Mouse (Mus musculus) kidney, embryonic 14.5 days (tissue): ENCODE measurements around the gene Il6ra. TPM values are rescaled to one million over a fixed set of nuclear protein-coding genes. Genes with fewer than 3 reads are reported as not detected.

Experiments used
- ATAC-seq: fragments of 200-750 bp; cut with Nextera tagmentation; 2 replicates; pipeline ENCODE4 v1.8.0; 2017; ENCODE audit warnings: moderate number of reproducible peaks, mild to moderate bottlenecking, moderate TSS enrichment, moderate library complexity; ENCODE audit not compliant: low FRiP score, low TSS enrichment
- H3K27ac ChIP-seq: fragments of 300-500 bp; sonication (generic); 2 replicates; pipeline ENCODE4 v1.5.1; 2014; ENCODE audit warnings: low read depth, mild to moderate bottlenecking, low read length, moderate library complexity, mixed read lengths
- H3K27me3 ChIP-seq: fragments of 300-500 bp; sonication (generic); 2 replicates; pipeline ENCODE4 v1.6.1; 2014; ENCODE audit warnings: mild to moderate bottlenecking, low read length; ENCODE audit not compliant: control insufficient read depth, insufficient read depth
- H3K36me3 ChIP-seq: fragments of 300-500 bp; sonication (generic); 2 replicates; pipeline ENCODE4 v1.6.1; 2014; ENCODE audit warnings: low read length, mixed read lengths; ENCODE audit not compliant: control insufficient read depth, insufficient read depth
- H3K4me1 ChIP-seq: fragments of 300-500 bp; sonication (generic); 2 replicates; pipeline ENCODE4 v1.6.1; 2014; ENCODE audit warnings: low read length, mixed read lengths; ENCODE audit not compliant: control insufficient read depth, insufficient read depth
- H3K4me2 ChIP-seq: fragments of 300-500 bp; sonication (generic); replicated peaks from 2 replicates; pipeline ENCODE4 v1.6.1; 2014; ENCODE audit warnings: low read depth, mild to moderate bottlenecking, low read length
- H3K4me3 ChIP-seq: fragments of 300-500 bp; sonication (generic); 2 replicates; pipeline ENCODE4 v1.5.1; 2014; ENCODE audit warnings: mild to moderate bottlenecking, low read length
- H3K9ac ChIP-seq: fragments of 300-500 bp; sonication (generic); 2 replicates; pipeline ENCODE4 v1.6.1; 2014; ENCODE audit warnings: low read depth, mild to moderate bottlenecking, low read length, moderate library complexity
- H3K9me3 ChIP-seq: fragments of 300-500 bp; sonication (generic); 2 replicates; pipeline ENCODE4 v1.6.1; 2016; ENCODE audit warnings: low read length; ENCODE audit not compliant: control insufficient read depth
- WGBS: fragments of 180-500 bp; shearing (Covaris S2); extraction: QIAGEN DNeasy Blood & Tissue Kit; methylation state at CpG from one replicate; pipeline ENCODE4 v1.1.7; 2014; 5-methylcytosine and 5-hydroxymethylcytosine counted together
- polyA plus RNA-seq: library from polyadenylated mRNA; unstranded; fragments of >200 nt; fragmentation: Nextera tagmentation; extraction: Ambion mirVana; gene quantifications from 2 replicates; pipeline ENCODE4 v1.2.1, GENCODE M21; 2014

The Il6ra gene
- polyA plus RNA-seq: 0.55 and 1.1 TPM in 2 replicates

DNA sequence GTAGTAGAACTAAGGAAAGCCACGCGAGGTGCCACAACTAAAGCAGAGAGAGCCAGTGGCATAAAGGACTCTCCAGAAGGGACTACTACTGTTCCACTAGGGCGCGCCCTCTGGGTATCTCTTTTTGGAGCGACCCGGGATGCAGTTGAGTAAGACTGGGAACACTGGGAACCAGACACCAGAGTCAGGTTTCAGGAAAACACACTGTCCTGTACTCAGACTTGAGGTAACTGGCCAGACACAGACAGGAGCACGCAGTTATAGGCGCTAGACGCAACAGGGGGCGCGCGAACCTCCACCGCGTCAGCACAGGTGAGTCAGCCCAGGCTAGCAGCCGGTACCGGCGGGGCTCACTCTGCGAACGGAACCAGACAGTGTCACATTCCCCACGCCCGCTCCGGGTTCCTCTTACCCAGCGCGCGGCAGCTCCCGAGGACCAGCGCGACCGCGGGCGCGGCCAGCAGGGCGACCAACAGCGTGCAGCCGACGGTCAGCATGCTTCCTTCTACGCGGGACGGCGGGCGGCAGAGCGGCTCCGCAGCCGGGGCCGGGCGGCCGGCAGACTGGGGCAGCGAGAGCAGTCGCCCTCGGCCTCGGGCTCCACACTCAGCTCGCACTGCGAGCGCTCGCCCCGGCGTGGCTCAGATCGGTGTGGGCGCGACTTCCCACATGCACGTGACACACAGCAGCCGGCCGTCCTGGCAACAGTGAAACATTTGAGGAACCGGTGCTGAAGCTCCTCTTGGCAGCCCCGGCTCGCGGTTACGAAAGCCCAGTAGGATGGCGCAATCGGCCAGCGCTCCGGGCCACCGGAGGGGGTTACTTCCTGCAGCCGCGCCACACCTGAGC, at the start of gene Il6ra:
Il6ra (minus strand) TSS at position 654 of the 849 bp plus-strand sequence.
- no peaks in the 10 kb centered on the region for H3K36me3 ChIP-seq
- H3K9me3 ChIP-seq: no peaks in the 10 kb centered on the region
- peak within 1 kb of the TSS; percentile 97 for H3K4me2 ChIP-seq
- H3K27me3 ChIP-seq: peaks cover 19% of the 10 kb centered on the region
- H3K4me1 ChIP-seq: peaks cover 8% of the 10 kb centered on the region; the same call in 1 of the 2 replicates
- H3K9ac ChIP-seq: peak within 1 kb of the TSS; percentile 47
- peak; percentile 76 for ATAC-seq
- WGBS: 1% methylated on average over 72 of the region's 75 CpGs
- H3K4me3 ChIP-seq: peak within 1 kb of the TSS; percentile 50
- no peak within 1 kb of the TSS for H3K27ac ChIP-seq

DNA sequence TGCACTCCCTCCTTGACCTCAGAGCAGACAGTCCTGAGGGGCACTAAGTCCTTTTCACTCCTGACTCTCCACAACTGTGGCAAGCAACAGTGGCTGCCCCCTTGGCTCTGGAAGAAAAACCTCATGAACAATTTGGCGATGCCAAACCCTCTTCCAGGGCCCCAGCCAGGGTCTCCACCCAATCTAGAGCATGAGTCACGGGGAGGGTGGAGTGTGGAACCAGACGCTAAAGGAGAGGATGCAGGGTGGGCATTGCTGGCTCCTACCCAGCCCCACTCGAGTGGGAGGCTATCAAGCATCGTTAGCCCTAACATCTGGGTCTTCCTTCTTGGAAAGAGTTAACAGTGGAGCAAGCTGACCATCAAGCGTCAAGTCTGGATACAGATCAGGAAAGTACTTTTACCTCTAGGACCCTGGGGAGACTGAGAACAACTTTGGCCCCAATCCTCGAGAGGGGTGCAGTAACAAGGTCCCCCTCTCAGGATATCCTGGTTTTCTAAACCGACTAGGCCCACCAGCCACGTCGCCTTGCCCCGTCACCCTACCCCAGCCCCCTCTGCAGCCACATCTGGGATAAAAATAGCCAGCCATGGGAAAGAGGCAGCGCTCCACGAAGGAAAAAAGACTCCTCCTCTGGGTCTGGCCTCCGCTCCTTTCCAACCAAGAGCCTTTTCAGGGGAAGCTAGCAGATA, 49.2 kb upstream of the Il6ra start:
- Histone ChIP-seq H3K36me3 (peaks cover 15% of the 10 kb centered on the region), H3K27ac (peak overlapping the region; percentile 88), H3K9me3 (no peaks in the 10 kb centered on the region), H3K9ac (peak overlapping the region; percentile 93), H3K27me3 (no peaks in the 10 kb centered on the region), H3K4me3 (peak overlapping the region; percentile 84), H3K4me2 (peak overlapping the region; percentile 94), H3K4me1 (peaks cover 30% of the 10 kb centered on the region)
- no peak for ATAC-seq
- 2% methylated on average over 14 of the region's 14 CpGs for WGBS

DNA sequence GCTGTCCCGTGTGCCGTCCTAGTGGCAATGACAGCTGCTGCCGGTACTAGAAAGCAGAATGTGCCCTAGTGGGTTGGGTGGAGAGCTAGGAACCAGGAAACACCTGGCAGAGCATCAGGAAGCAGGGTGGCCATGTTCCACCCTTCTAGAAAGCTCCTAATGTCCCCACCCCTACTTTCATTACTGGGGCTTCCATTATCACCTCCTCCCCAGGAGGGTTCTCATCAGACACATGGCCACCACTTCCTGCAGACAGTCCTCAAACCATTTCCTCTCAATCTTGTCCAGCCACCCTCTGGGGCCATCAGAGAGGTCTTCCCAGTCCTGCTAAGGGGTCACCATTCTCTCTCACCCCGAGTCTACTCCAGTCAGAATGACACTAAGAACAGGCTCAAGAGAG, 48.4 kb upstream of the Il6ra start:
- peaks cover 30% of the 10 kb centered on the region for H3K4me1 ChIP-seq
- peaks cover 22% of the 10 kb centered on the region for H3K36me3 ChIP-seq
- peak overlapping the region; percentile 93; the same call in 1 of the 2 replicates for H3K9ac ChIP-seq
- no peak for ATAC-seq
- WGBS: 47% methylated on average over 4 of the region's 4 CpGs
- H3K27ac ChIP-seq: peak overlapping the region; percentile 88; the same call in 1 of the 2 replicates
- H3K4me3 ChIP-seq: peak overlapping the region; percentile 84
- peak overlapping the region; percentile 94 for H3K4me2 ChIP-seq
- H3K27me3 ChIP-seq: no peaks in the 10 kb centered on the region
- no peaks in the 10 kb centered on the region for H3K9me3 ChIP-seq

DNA sequence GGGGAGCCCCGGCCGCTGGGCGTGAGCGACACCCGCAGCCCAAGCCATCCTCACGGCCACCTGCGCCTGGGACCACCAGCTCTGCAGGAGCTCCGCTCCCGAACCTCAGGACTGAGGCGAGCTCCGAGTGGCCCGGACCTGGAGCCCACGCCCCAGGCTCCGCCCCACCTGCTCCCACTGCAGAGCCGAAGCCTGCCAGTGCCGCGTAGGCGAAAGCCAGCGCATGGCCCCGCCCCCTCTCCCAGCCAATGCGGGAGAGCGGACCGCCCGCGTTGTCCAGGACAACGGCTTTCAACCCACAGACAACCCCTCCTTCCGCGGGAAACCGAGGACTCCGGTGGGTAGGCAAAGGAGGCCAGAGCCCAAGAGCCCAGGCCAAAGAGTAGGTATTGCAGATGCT, 47.5 kb upstream of the Il6ra start:
- Histone ChIP-seq H3K4me3 (peak overlapping the region; percentile 66), H3K4me1 (peaks cover 30% of the 10 kb centered on the region), H3K27me3 (no peaks in the 10 kb centered on the region), H3K9ac (peak overlapping the region; percentile 65), H3K9me3 (no peaks in the 10 kb centered on the region), H3K4me2 (peak overlapping the region; percentile 94), H3K36me3 (peaks cover 32% of the 10 kb centered on the region), H3K27ac (no peak overlapping the region)
- ATAC-seq: peak; percentile 90
- WGBS: under 1% methylated on average over 30 of the region's 30 CpGs

DNA sequence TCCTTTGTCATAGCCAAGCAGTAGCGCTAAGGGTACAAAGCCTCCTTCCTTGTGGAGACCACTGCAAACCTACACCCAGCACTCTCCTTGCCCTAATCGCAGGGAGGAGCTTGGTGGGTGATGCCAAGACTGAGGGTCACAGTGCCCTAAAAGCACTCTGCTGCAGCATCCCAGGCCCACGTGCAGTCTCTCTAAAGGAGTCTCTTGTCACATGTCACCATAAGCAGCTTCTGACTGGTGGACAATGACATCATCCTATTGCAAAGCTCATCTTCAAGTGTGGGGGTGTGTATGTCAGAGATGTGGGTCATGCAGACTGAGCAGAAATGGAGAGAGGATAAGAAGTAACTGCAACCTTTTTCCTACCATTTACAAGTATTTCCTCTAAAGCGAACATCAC, 46.4 kb upstream of the Il6ra start:
- Histone ChIP-seq H3K4me3 (no peak overlapping the region), H3K36me3 (peaks cover 39% of the 10 kb centered on the region), H3K27ac (no peak overlapping the region), H3K9me3 (no peaks in the 10 kb centered on the region), H3K27me3 (no peaks in the 10 kb centered on the region), H3K4me1 (peaks cover 25% of the 10 kb centered on the region), H3K4me2 (no peak overlapping the region), H3K9ac (no peak overlapping the region)
- ATAC-seq: no peak
- WGBS: 76% methylated on average over 4 of the region's 4 CpGs

DNA sequence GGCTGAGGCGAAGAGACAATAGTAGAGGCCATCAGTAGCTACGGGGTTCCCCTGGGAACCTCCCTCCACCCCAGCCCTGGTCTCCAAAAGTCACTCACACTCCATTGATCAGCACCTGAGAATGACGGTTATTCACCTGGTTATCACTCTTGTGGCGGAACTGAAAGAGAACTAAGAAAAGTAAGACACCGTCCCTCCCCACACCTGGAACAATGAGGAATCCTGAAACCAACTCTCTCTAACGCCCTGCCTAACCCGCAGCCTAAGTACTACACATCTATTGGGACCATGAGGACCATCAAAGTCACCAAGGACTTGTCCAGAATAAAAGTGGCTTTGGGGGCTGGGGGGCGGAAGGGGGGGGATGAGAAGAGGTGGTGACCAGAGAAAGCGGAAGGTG, 44.9 kb upstream of the Il6ra start:
- Histone ChIP-seq H3K27ac (no peak overlapping the region), H3K27me3 (no peaks in the 10 kb centered on the region), H3K4me3 (no peak overlapping the region), H3K9ac (no peak overlapping the region), H3K9me3 (no peaks in the 10 kb centered on the region), H3K4me2 (no peak overlapping the region), H3K4me1 (peaks cover 23% of the 10 kb centered on the region), H3K36me3 (peaks cover 53% of the 10 kb centered on the region)
- WGBS: 95% methylated on average over 9 of the region's 9 CpGs
- no peak for ATAC-seq

DNA sequence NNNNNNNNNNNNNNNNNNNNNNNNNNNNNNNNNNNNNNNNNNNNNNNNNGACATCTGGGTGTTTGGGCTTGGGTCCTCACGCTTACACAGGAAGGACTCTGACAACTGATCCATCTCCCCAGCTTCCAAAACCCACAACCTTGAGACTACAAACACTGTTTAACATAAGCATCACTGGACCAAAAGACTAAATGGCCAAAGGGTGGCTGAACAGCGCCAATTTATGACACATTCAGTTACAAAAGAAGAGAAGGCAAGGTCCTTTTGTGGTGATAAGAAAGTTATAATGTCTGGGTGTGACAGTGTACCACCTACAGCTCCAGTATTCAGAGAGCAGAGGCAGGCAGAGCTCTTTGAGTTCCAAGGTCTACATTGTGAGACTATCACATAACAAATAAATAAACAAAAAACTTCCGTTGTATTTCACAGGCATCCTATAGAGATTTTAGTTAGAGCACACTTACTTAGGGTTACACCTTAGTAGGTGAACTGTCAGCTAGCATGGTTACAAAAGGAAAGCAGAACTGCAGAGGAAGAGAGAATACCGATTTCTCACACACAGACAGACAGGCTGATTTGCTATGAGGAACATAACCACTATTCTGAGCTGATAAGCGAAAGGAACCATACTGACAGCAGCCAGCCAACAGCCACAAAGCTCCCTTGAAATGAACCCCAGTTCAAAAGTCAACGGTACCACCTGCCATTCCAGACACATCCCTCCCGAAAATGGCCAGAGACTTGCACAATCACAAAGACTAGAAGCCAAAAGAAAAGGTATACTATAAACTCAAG, 43.4 kb upstream of the Il6ra start:
- Histone ChIP-seq H3K27me3 (no peaks in the 10 kb centered on the region), H3K4me2 (no peak overlapping the region), H3K9me3 (no peaks in the 10 kb centered on the region), H3K27ac (no peak overlapping the region), H3K4me1 (peaks cover 14% of the 10 kb centered on the region), H3K36me3 (peaks cover 68% of the 10 kb centered on the region), H3K4me3 (no peak overlapping the region), H3K9ac (no peak overlapping the region)
- no peak for ATAC-seq
- 92% methylated on average over 7 of the region's 7 CpGs for WGBS

DNA sequence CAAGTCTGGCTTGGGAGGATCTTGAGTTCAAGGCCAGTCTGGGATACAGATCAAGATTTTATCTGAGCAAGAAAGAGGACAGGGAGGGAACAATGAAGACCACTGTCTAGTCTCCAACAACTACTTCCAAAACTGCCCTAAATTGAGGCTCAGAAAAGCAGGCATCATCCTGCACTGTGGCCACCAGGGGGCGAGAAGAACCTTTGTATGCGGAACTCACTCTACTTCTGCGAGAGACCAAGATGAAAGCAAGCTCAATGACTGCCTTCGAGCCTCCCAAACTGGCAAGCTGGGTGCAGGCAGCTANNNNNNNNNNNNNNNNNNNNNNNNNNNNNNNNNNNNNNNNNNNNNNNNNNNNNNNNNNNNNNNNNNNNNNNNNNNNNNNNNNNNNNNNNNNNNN, 40.4 kb upstream of the Il6ra start:
- ATAC-seq: 0 out of 2 replicates have a peak, but pooled peaks have one; percentile 48
- Histone ChIP-seq H3K36me3 (peaks cover 94% of the 10 kb centered on the region), H3K27me3 (no peaks in the 10 kb centered on the region), H3K27ac (no peak overlapping the region), H3K4me1 (no peaks in the 10 kb centered on the region), H3K4me3 (no peak overlapping the region), H3K9me3 (no peaks in the 10 kb centered on the region), H3K9ac (no peak overlapping the region), H3K4me2 (no peak overlapping the region)
- WGBS: 1% methylated on average over 4 of the region's 4 CpGs
